Mouse (Mus musculus) layer of hippocampus, adult 9-10 months (tissue): Measurements from ENCODE around the gene Gm21497.
"Not testable (repeated sequence)": the region's sequence is repeated elsewhere in the genome, so short reads cannot be mapped to it uniquely, and the experiment has no call there.

Experiments used
- DNase-seq: peaks from one replicate; pipeline ENCODE4 v3.0.0; 2022; ENCODE audit warnings: low spot score

Gm21497 gene

DNA sequence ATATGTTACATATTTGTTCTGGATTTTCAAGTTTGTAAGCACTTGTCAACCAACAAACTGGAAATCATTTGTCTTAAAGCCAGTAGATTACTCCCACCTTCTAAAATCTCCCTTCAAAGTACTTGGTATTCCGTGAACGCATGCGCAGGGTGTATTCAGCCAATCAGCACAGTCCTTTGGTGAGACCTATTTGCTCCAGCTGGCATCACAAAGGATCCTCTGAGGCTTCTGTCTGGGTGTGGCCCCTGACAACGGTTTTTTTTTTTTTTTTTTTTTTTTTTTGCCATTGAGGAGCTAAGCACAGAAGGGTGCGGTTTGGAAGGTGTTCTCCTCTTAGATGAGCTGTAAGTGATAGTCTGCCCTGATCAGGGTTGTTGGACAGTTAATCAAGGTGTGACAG, at the start of gene Gm21497:
TSS of gene Gm21497 (plus strand) at position 301 of the 400 bp plus-strand sequence.
- not testable (repeated sequence) for DNase-seq
